Mouse (Mus musculus): ENCODE data around the gene Acot7. TPM values are rescaled to one million over a fixed set of nuclear protein-coding genes. Genes with fewer than 3 reads are reported as not detected.

The Acot7 gene
- polyA plus RNA-seq, 1 experiment: 118 TPM

DNA sequence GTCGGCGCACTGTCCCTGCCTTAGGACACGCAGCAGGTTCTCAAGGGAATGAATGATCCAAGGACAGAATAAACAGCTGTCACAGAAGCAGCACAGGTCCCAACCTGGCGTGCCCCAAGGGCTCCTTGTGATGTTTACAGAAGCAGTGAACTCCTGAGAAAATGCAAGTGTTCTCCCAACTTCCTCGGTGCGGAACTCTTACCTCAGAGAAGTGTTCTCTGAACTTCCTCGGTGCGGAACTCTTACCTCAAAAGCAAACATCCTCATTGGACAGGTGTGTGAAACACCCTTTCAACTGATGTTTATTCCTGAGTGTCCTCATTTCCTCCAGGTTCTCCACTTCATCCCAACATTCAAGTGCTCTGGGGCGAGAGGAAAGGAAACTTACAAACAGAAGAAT lies 4.0 kb upstream of the Acot7 start:
- no peak for DNase-seq
- no peaks in the 10 kb centered on the region; the same call in 1 of the 2 replicates for H3K4me1 ChIP-seq (ENCODE audit: control insufficient read depth, insufficient read depth, low read length)
- 67% methylated on average over 9 of the region's 9 CpGs for WGBS
- no peak overlapping the region for H3K4me3 ChIP-seq (replicated peaks; ENCODE audit: extremely low read depth, low read depth, low read length)
- no peak for TF ChIP-seq POLR2A (IDR thresholded peaks at IDR 0.05; ENCODE audit: borderline replicate concordance, extremely low read depth, low read depth, low read length)
- TF ChIP-seq CTCF (IDR thresholded peaks at IDR 0.05; ENCODE audit: insufficient read depth, low read length): no peak

DNA sequence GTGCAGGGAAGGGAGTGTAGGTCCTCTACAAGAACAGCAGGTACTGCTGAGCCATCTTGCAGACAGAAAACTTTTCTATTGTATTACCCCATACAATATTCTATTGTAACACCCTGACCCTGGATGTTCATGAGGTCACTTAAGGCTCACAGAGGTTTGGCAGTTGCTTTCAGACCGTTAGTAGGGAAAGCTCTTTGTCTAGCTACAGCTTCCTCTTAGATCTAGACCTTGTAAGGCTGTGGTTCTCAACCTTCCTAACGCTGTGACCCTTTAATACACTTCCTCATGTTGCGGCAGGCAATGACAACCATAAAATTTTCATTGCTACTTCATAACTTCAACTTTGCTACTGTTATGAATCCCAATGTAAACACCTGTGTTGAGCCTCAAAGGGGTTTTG lies 1.3 kb upstream of the Acot7 start:
- WGBS: 59% methylated on average over 3 of the region's 3 CpGs

DNA sequence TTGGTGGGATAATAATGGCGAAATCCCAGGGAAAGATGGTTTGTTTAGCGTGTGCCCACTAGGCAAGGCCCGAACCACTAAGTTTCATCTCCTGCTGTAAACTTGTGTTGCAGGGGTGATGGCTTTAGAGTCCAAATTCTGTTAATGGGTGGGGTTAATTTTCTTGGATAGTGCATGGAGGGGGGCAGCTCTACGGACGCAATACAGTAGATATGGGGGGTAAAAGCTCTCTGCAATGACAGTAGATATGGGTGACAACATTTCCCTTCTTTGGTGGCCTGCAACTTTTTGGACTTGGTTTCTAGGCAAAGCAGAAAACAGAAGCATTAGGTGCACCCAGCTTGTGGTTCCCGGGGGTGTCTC lies 779 bp upstream of the Acot7 start:
- Histone ChIP-seq H3K4me1 (ENCODE audit: control insufficient read depth, insufficient read depth, low read length) (no peaks in the 10 kb centered on the region; the same call in 1 of the 2 replicates), H3K4me3 (replicated peaks; ENCODE audit: extremely low read depth, low read depth, low read length) (peak overlapping the region; percentile 73)
- TF ChIP-seq CTCF (IDR thresholded peaks at IDR 0.05; ENCODE audit: insufficient read depth, low read length) (no peak), POLR2A (IDR thresholded peaks at IDR 0.05; ENCODE audit: borderline replicate concordance, extremely low read depth, low read depth, low read length) (no peak)
- WGBS: 53% methylated on average over 6 of the region's 6 CpGs
- no peak for DNase-seq

More for the DNA sequence above, 1.3 kb upstream of the Acot7 start:
- Histone ChIP-seq H3K4me1 (ENCODE audit: control insufficient read depth, insufficient read depth, low read length) (no peaks in the 10 kb centered on the region; the same call in 1 of the 2 replicates), H3K4me3 (replicated peaks; ENCODE audit: extremely low read depth, low read depth, low read length) (no peak overlapping the region)
- DNase-seq: no peak
- TF ChIP-seq POLR2A (IDR thresholded peaks at IDR 0.05; ENCODE audit: borderline replicate concordance, extremely low read depth, low read depth, low read length) (no peak), CTCF (IDR thresholded peaks at IDR 0.05; ENCODE audit: insufficient read depth, low read length) (no peak)

DNA sequence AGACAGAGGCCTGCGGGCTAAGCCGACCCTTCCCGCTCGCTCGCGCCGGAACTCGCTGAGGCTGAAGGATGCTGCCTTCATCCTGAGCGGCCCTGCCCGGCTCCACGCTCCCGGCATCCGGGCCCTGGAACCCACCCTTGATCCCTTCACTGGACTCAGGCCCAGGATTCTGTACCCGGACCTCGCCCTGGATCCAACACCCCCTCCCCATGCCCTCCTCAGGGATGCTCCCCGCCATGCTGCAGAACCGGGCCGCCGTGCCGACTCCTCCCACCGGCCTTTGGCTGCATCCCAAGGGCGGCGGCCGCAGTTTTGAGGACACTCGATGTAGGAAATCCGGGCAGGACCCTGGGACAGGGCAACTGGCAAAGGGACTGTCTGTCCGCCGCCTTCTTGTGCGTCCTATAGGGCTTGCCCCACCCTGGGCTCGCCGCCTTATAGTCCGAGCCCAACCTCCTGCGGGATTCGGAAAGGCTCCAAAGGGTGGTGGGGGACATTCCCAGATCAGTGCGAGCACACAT lies 470 bp downstream of the Acot7 start:
- no peaks in the 10 kb centered on the region; the same call in 1 of the 2 replicates for H3K4me1 ChIP-seq (ENCODE audit: control insufficient read depth, insufficient read depth, low read length)
- TF ChIP-seq POLR2A (IDR thresholded peaks at IDR 0.05; ENCODE audit: borderline replicate concordance, extremely low read depth, low read depth, low read length) (no peak), CTCF (IDR thresholded peaks at IDR 0.05; ENCODE audit: insufficient read depth, low read length) (no peak)
- H3K4me3 ChIP-seq (replicated peaks; ENCODE audit: extremely low read depth, low read depth, low read length): peak overlapping the region; percentile 61
- under 1% methylated on average over 35 of the region's 35 CpGs for WGBS
- DNase-seq: peak; percentile 70

DNA sequence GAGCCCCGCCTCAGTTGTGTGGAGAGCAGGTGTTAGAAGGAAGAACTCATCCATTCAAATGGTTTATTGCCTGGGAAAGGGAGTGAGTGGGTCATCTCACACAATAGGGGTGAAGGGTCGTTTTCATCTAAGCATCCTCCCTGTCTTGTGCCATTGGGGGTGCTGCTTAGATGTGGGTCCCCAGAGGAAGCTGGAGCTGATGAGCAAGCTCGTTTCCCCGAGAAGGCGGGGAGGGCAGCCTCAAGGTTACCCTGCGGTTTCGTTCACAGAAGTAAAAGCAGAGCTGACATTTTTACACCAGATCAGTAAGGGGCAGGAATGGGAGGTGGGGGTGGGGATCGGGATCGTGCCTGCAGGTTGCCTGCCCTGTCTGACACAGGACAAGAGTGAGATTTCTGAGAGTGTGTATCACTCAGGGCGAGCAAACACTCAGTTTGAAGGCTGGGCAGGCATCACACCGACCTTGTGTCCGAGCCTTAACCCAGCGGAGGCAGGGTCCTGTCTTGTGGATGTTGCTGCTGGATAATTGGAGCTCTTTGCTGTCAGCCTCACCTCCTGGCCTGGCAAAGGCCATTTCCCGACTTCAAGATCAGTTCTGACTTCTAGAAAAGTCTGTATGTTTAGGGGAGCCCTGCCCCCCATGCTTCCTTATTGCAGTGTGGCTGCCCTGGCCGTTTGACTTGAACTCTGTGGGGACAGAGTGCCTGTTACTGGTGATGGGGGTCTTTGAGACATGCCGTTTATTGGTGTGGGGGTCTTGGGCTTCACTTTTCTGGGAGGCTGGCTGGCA lies 1.2 kb downstream of the Acot7 start:
- TF ChIP-seq CTCF (IDR thresholded peaks at IDR 0.05; ENCODE audit: insufficient read depth, low read length) (no peak), POLR2A (IDR thresholded peaks at IDR 0.05; ENCODE audit: borderline replicate concordance, extremely low read depth, low read depth, low read length) (peak; percentile 19; the same call in 1 of the 2 replicates)
- peak overlapping the region; percentile 61 for H3K4me3 ChIP-seq (replicated peaks; ENCODE audit: extremely low read depth, low read depth, low read length)
- WGBS: 25% methylated on average over 16 of the region's 16 CpGs
- H3K4me1 ChIP-seq (ENCODE audit: control insufficient read depth, insufficient read depth, low read length): no peaks in the 10 kb centered on the region; the same call in 1 of the 2 replicates
- no peak for DNase-seq

DNA sequence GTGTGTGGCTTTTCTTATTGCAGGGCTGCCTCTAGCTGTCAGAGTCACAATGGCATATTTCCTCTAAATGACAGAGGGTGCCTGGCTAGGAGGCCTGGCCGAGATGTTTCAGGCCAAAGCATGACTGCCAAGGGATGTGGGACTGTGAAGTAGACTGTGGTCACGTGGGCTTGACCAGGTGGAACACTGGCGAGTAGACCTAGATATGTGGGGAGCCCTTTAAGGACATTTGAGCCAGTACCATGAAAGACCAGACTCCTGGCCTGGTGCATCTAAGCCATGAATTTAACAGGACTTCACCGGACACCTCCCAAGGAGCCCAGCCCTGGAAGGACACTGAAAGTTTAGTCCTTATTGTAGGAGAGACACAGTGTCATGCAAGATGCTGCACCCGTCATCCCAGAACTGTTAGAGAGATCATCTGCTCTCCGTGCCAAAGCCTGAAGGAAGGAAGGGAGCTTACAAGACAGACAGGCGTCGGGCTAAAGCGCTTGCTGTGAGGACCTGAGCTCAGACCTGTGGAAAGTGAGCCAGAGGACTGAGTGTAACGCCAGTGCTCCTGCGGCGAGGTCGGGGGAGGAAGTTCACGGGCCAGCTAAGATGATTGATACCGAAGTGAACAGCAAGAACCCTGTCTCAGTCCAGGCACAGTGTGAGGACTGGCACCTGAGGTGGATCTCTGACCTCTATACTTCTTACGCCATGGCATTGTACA lies 2.2 kb downstream of the Acot7 start:
- TF ChIP-seq POLR2A (IDR thresholded peaks at IDR 0.05; ENCODE audit: borderline replicate concordance, extremely low read depth, low read depth, low read length) (peak; percentile 22; the same call in 1 of the 2 replicates), CTCF (IDR thresholded peaks at IDR 0.05; ENCODE audit: insufficient read depth, low read length) (no peak)
- Histone ChIP-seq H3K4me3 (replicated peaks; ENCODE audit: extremely low read depth, low read depth, low read length) (peak overlapping the region; percentile 10), H3K4me1 (ENCODE audit: control insufficient read depth, insufficient read depth, low read length) (no peaks in the 10 kb centered on the region; the same call in 1 of the 2 replicates)
- no peak for DNase-seq
- 73% methylated on average over 16 of the region's 16 CpGs for WGBS

DNA sequence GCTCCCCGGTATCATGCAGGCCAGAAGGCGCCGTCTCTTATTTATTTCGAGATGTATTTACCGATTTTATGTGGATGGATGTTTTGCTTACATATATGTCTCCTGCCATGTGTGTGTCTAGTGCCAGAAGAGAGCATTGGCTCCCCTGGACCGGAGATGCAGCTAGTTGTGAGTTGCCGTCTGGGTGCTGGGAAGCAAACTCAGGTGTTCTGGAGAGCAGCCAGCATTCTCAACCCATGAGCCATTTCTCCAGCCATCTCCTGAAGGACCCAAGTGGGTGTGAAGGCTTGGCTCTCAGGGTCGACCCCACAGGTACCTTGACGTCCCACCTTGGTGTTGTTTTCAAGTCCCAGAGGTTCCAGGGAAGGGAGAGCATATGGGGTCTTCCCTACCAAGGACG lies 4.3 kb downstream of the Acot7 start:
- 81% methylated on average over 10 of the region's 10 CpGs for WGBS
- peaks cover 18% of the 10 kb centered on the region for H3K4me1 ChIP-seq (ENCODE audit: control insufficient read depth, insufficient read depth, low read length)
- TF ChIP-seq POLR2A (IDR thresholded peaks at IDR 0.05; ENCODE audit: borderline replicate concordance, extremely low read depth, low read depth, low read length) (no peak), CTCF (IDR thresholded peaks at IDR 0.05; ENCODE audit: insufficient read depth, low read length) (no peak)
- no peak for DNase-seq
- no peak overlapping the region for H3K4me3 ChIP-seq (replicated peaks; ENCODE audit: extremely low read depth, low read depth, low read length)

DNA sequence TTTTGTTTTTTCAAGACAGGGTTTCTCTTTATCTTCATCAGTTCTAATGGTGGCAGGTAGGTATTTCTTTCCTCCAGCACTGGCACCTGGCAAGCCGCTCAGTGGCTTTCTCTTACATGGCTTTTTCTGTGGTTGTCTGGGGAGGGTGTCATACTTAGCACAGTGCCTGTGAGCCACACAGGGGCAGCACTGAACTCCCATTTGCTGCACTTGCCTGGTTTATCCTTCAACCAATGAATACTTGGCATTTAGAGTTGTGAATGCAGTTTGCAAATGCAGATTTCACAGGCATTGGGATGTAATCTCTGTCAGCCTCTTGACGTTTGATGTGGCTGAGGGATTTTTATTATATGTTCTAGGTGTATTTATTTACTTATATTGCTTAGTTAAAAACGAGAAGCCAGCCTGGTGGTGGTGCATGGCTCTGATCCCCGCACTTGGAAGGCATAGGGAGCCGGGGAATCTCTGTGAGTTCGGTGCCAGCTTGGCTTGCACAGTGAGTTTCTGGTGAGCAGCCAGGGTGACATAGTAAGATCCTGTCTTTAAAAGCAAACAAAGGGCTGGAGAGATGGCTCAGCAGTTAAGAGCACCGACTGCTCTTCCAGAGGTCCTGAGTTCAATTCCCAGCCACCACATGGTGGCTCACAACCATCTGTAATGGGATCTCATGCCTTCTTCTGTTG lies 6.6 kb downstream of the Acot7 start:
- Histone ChIP-seq H3K4me1 (ENCODE audit: control insufficient read depth, insufficient read depth, low read length) (peaks cover 19% of the 10 kb centered on the region), H3K4me3 (replicated peaks; ENCODE audit: extremely low read depth, low read depth, low read length) (no peak overlapping the region)
- 35% methylated on average over 7 of the region's 7 CpGs for WGBS
- DNase-seq: no peak
- TF ChIP-seq POLR2A (IDR thresholded peaks at IDR 0.05; ENCODE audit: borderline replicate concordance, extremely low read depth, low read depth, low read length) (no peak), CTCF (IDR thresholded peaks at IDR 0.05; ENCODE audit: insufficient read depth, low read length) (peak; percentile 32; the same call in 1 of the 2 replicates)

DNA sequence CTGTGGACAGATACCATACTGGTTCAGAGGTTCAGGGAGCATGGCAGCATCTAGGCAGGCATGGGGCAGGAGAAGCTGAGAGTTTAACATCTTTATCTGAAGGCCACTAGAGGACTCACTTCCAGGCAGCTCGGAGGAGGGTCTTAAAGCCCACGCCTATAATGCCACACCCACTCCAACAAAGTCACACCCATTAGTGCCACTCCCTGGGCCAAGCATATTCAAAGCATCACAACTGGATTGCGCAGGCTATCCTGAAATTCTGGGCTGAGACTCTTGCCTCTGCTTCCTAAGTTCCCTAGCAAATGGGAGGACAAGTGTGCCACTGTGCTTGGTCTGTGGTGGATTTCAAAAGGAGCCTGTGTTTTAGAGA lies 7.2 kb downstream of the Acot7 start:
- peaks cover 22% of the 10 kb centered on the region for H3K4me1 ChIP-seq (ENCODE audit: control insufficient read depth, insufficient read depth, low read length)
- no peak overlapping the region for H3K4me3 ChIP-seq (replicated peaks; ENCODE audit: extremely low read depth, low read depth, low read length)
- TF ChIP-seq CTCF (IDR thresholded peaks at IDR 0.05; ENCODE audit: insufficient read depth, low read length) (peak; percentile 30; the same call in 1 of the 2 replicates), POLR2A (IDR thresholded peaks at IDR 0.05; ENCODE audit: borderline replicate concordance, extremely low read depth, low read depth, low read length) (no peak)
- WGBS: 7% methylated on average over 3 of the region's 3 CpGs
- no peak for DNase-seq

Measured in lung, adult 2 months (tissue).